Comparison of ENCODE assay signal across 13 mouse cellular contexts in genomic region chr1:159570270-159570669, GRCm38 (mm10). TPM values are rescaled to one million over a fixed set of nuclear protein-coding genes. Genes with fewer than 3 reads are reported as not detected.
DNase-seq lines count a peak whose midpoint lies in the region; ATAC-seq and TF ChIP-seq lines count a peak whose summit lies in the region.
"Had no signal": no experiment of that assay in that cellular context is flagged by ENCODE, and none has a peak within 500 bp of the region (broad histone marks: within the 10 kb centered on the region; RNA-seq: fewer than 3 reads in every experiment).

No protein-coding gene starts in this region.

- no peak for DNase-seq in heart, adult 2 months
- DNase-seq in kidney, adult 9 months = no peak
- no peak for DNase-seq in thymus, adult 2 months
- DNase-seq in adrenal gland, adult 18-20 months (ENCODE audit: low spot score in 2 of 2) = no peak
- DNase-seq: cerebellum, postnatal 10 days; retina, postnatal 1 day had no signal

- peak; percentile 45; the same call in 1 of the 2 replicates for ATAC-seq in heart, embryonic 12.5 days (ENCODE audit: insufficient number of reproducible peaks, low FRiP score)
- peak; percentile 55 for ATAC-seq in heart, embryonic 16.5 days (replicated peaks; ENCODE audit: extremely low read depth, insufficient read depth, low FRiP score)
- peak; percentile 73 for ATAC-seq in midbrain, embryonic 12.5 days (ENCODE audit: low FRiP score, low read depth)

- no peak overlapping the region for H3K4me3 ChIP-seq in heart, embryonic 12.5 days
- no peak overlapping the region for H3K4me3 ChIP-seq in heart, adult 2 months
- H3K4me3 ChIP-seq in cortical plate, adult 2 months (ENCODE audit: insufficient read depth, low read length) = no peak overlapping the region
- no peak overlapping the region for H3K4me3 ChIP-seq in heart, embryonic 16.5 days (ENCODE audit: low read length)
- no peak overlapping the region for H3K4me3 ChIP-seq in midbrain, embryonic 12.5 days
- H3K4me3 ChIP-seq in thymus, adult 2 months (ENCODE audit: control insufficient read depth, insufficient read depth, low read length) = no peak overlapping the region
- H3K4me3 ChIP-seq: erythroblast, embryonic 14.5 days; limb, embryonic 12.5 days had no signal

- TF ChIP-seq POLR2A in heart, adult 2 months (IDR thresholded peaks at IDR 0.05; ENCODE audit: insufficient read depth, low read depth, low read length) = no peak
- no peak for TF ChIP-seq POLR2A in cortical plate, adult 2 months (IDR thresholded peaks at IDR 0.05; ENCODE audit: extremely low read depth, insufficient read depth, low read length)
- no peak for TF ChIP-seq POLR2A in thymus, adult 2 months (IDR thresholded peaks at IDR 0.05; ENCODE audit: control insufficient read depth, extremely low read depth, insufficient read depth, low read length, poor library complexity)

- peak overlapping the region; percentile 18; the same call in 1 of the 2 replicates for H3K4me2 ChIP-seq in heart, embryonic 12.5 days
- H3K4me2 ChIP-seq in heart, embryonic 16.5 days (ENCODE audit: low read depth, low read length) = no peak overlapping the region
- H3K4me2 ChIP-seq in midbrain, embryonic 12.5 days (replicated peaks) = peak overlapping the region; percentile 22
- H3K4me2 ChIP-seq: limb, embryonic 12.5 days had no signal

- no peak for TF ChIP-seq CTCF in heart, adult 2 months (IDR thresholded peaks at IDR 0.05)
- TF ChIP-seq CTCF in cortical plate, adult 2 months (IDR thresholded peaks at IDR 0.05; ENCODE audit: extremely low read depth, insufficient read depth, low read length) = no peak
- TF ChIP-seq CTCF in thymus, adult 2 months (IDR thresholded peaks at IDR 0.05; ENCODE audit: borderline replicate concordance, control insufficient read depth, extremely low read depth, insufficient read depth, low read length, poor library complexity) = no peak

- 24% methylated on average over 8 of the region's 8 CpGs for WGBS in heart, embryonic 12.5 days
- WGBS in heart, adult 2 months = 25% methylated on average over 8 of the region's 8 CpGs
- WGBS in heart, embryonic 16.5 days = 29% methylated on average over 8 of the region's 8 CpGs
- WGBS in midbrain, embryonic 12.5 days = 22% methylated on average over 8 of the region's 8 CpGs
- WGBS in thymus, adult 2 months = 49% methylated on average over 8 of the region's 8 CpGs

- H3K27ac ChIP-seq in heart, embryonic 12.5 days (ENCODE audit: poor library complexity, severe bottlenecking) = no peak overlapping the region
- no peak overlapping the region for H3K27ac ChIP-seq in heart, adult 2 months
- H3K27ac ChIP-seq in cortical plate, adult 2 months (ENCODE audit: insufficient read depth, low read length) = peak overlapping the region; percentile 41; the same call in 1 of the 2 replicates
- H3K27ac ChIP-seq in heart, embryonic 16.5 days (ENCODE audit: low read length) = peak overlapping the region; percentile 11; the same call in 1 of the 2 replicates
- H3K27ac ChIP-seq in midbrain, embryonic 12.5 days (replicated peaks) = peak overlapping the region; percentile 30; the same call in 1 of the 2 replicates
- H3K27ac ChIP-seq in thymus, adult 2 months (ENCODE audit: control insufficient read depth, insufficient read depth, low read length) = no peak overlapping the region
- H3K27ac ChIP-seq: limb, embryonic 12.5 days had no signal

- TF ChIP-seq EP300 in heart, adult 2 months (IDR thresholded peaks at IDR 0.05; ENCODE audit: insufficient read depth, low read depth, low read length) = no peak

- no peaks in the 10 kb centered on the region for H3K79me2 ChIP-seq in heart, adult 2 months (replicated peaks; ENCODE audit: control insufficient read depth, insufficient read depth, low read length)

- intact Hi-C loops in heart, adult 2 months (cut with DNase I) = no loop called here

- H3K9me3 ChIP-seq in heart, embryonic 12.5 days (replicated peaks) = no peaks in the 10 kb centered on the region
- H3K9me3 ChIP-seq in heart, embryonic 16.5 days (replicated peaks; ENCODE audit: control insufficient read depth, low read length) = no peaks in the 10 kb centered on the region
- H3K9me3 ChIP-seq in midbrain, embryonic 12.5 days = no peaks in the 10 kb centered on the region
- H3K9me3 ChIP-seq: limb, embryonic 12.5 days had no signal

- no peaks in the 10 kb centered on the region for H3K27me3 ChIP-seq in heart, embryonic 12.5 days (replicated peaks)
- no peaks in the 10 kb centered on the region for H3K27me3 ChIP-seq in heart, adult 2 months (ENCODE audit: control insufficient read depth, insufficient read depth, low read length)
- H3K27me3 ChIP-seq in heart, embryonic 16.5 days (ENCODE audit: control insufficient read depth, insufficient read depth, low read length) = no peaks in the 10 kb centered on the region
- 0 out of 2 replicates have a peak, but pooled peaks cover 10% of the 10 kb centered on the region for H3K27me3 ChIP-seq in midbrain, embryonic 12.5 days
- H3K27me3 ChIP-seq in thymus, adult 2 months (ENCODE audit: control insufficient read depth, insufficient read depth, low read length) = no peaks in the 10 kb centered on the region
- H3K27me3 ChIP-seq: limb, embryonic 12.5 days had no signal

- no peaks in the 10 kb centered on the region for H3K36me3 ChIP-seq in heart, embryonic 12.5 days
- no peaks in the 10 kb centered on the region for H3K36me3 ChIP-seq in heart, adult 2 months (ENCODE audit: control insufficient read depth, insufficient read depth, low read length)
- H3K36me3 ChIP-seq in heart, embryonic 16.5 days (ENCODE audit: control insufficient read depth, insufficient read depth) = no peaks in the 10 kb centered on the region
- H3K36me3 ChIP-seq in midbrain, embryonic 12.5 days = no peaks in the 10 kb centered on the region
- no peaks in the 10 kb centered on the region for H3K36me3 ChIP-seq in thymus, adult 2 months (ENCODE audit: control insufficient read depth, insufficient read depth, low read length)
- H3K36me3 ChIP-seq: limb, embryonic 12.5 days had no signal

- no peak overlapping the region for H3K9ac ChIP-seq in heart, embryonic 12.5 days
- H3K9ac ChIP-seq in heart, adult 2 months (ENCODE audit: low read depth, low read length) = no peak overlapping the region
- no peak overlapping the region for H3K9ac ChIP-seq in heart, embryonic 16.5 days (ENCODE audit: low read length)
- H3K9ac ChIP-seq in midbrain, embryonic 12.5 days (replicated peaks) = no peak overlapping the region
- H3K9ac ChIP-seq: limb, embryonic 12.5 days had no signal

- H3K4me1 ChIP-seq in heart, embryonic 12.5 days (replicated peaks) = peaks cover 4% of the 10 kb centered on the region; the same call in 1 of the 2 replicates
- no peaks in the 10 kb centered on the region; the same call in 1 of the 2 replicates for H3K4me1 ChIP-seq in heart, adult 2 months (ENCODE audit: control insufficient read depth, insufficient read depth, low read length)
- peaks cover 13% of the 10 kb centered on the region for H3K4me1 ChIP-seq in cortical plate, adult 2 months (ENCODE audit: control insufficient read depth, insufficient read depth, low read length)
- H3K4me1 ChIP-seq in heart, embryonic 16.5 days (ENCODE audit: control insufficient read depth, insufficient read depth, low read length) = no peaks in the 10 kb centered on the region
- peaks cover 12% of the 10 kb centered on the region for H3K4me1 ChIP-seq in midbrain, embryonic 12.5 days
- no peaks in the 10 kb centered on the region for H3K4me1 ChIP-seq in thymus, adult 2 months (replicated peaks; ENCODE audit: control insufficient read depth, insufficient read depth, low read length)
- H3K4me1 ChIP-seq: limb, embryonic 12.5 days had no signal

RNA-seq across cellular contexts. Expression of gene Tnr, which starts 46.7 kb away (rescaled TPM):
- not detected in 2 replicates for polyA plus RNA-seq in heart, embryonic 12.5 days (2016; fragmentation: Nextera tagmentation; extraction: Ambion mirVana)
- total RNA-seq in heart, adult 2 months (2021) = under 1 TPM; 0.03 to 0.23 TPM
- 0.06 TPM in 2 replicates for polyA plus RNA-seq in heart, adult 2 months (2012; rRNA removed)
- 30.0 and 32.1 TPM in 2 replicates for polyA plus RNA-seq in cortical plate, adult 2 months (2012; rRNA removed)
- polyA plus RNA-seq in heart, embryonic 16.5 days (2015; fragmentation: Nextera tagmentation; extraction: Ambion mirVana) = 0.32 TPM in 1 of 2 replicates, not detected in the other
- 0.50 and 0.55 TPM in 2 replicates for polyA plus RNA-seq in midbrain, embryonic 12.5 days (2016; fragmentation: Nextera tagmentation; extraction: Ambion mirVana)
- 0.13 and 0.23 TPM in 2 replicates for polyA plus RNA-seq in thymus, adult 2 months (2012; rRNA removed)
- 1 to 10 TPM; 4.8 to 8.4 TPM for total RNA-seq in adrenal gland, adult 18-20 months (2021)
- total RNA-seq: megakaryocyte-erythroid progenitor cell, adult 5-6 weeks had no signal
- polyA plus RNA-seq: erythroblast, embryonic 14.5 days; limb, embryonic 12.5 days had no signal

Comparison
In these comparisons a context has a peak if more than half of its experiments do, and no peak if none do; other contexts are left out.
1. H3K27ac ChIP-seq: peak in cortical plate, adult 2 months (single experiment), heart, embryonic 16.5 days (single experiment) and midbrain, embryonic 12.5 days (single experiment); none in heart, embryonic 12.5 days (single experiment), heart, adult 2 months (single experiment) and thymus, adult 2 months (single experiment).
2. RNA of gene Tnr, which starts 46.7 kb away (polyA plus RNA-seq): 30.0 to 32.1 TPM in cortical plate, adult 2 months; 0.50 to 0.55 TPM in midbrain, embryonic 12.5 days, 0.32 TPM in heart, embryonic 16.5 days, 0.13 to 0.23 TPM in thymus, adult 2 months, not detected in heart, embryonic 12.5 days and 0.06 TPM in heart, adult 2 months; every median in the first group is over 10 times any median in the second.
3. Peak in every context shown above with its lines, with median percentiles within 50 percentile points of each other: ATAC-seq.